Mouse (Mus musculus): Measurements from ENCODE around the gene Rassf8. TPM values are rescaled to one million over a fixed set of nuclear protein-coding genes. Genes with fewer than 3 reads are reported as not detected.

The Rassf8 gene
- polyA plus RNA-seq, 1 experiment = 6.3 TPM

GRCm38 (mm10) chr6:145769855-145770254 lies 23.3 kb downstream of the Rassf8 start:
- Histone ChIP-seq H3K4me2 (ENCODE audit: low read depth) (no peak overlapping the region), H3ac (ENCODE audit: control insufficient read depth, insufficient read length) (no peak overlapping the region), H3K27me3 (ENCODE audit: control insufficient read depth, insufficient read depth, insufficient read length) (no peaks in the 10 kb centered on the region), H3K79me2 (ENCODE audit: control insufficient read depth, insufficient read depth) (peaks cover 10% of the 10 kb centered on the region), H3K4me3 (no peak overlapping the region), H3K36me3 (ENCODE audit: control insufficient read depth, insufficient read depth) (no peaks in the 10 kb centered on the region)
- TF ChIP-seq USF1 (IDR thresholded peaks at IDR 0.05; ENCODE audit: low read depth) (no peak), POLR2AphosphoS2 (IDR thresholded peaks at IDR 0.05; ENCODE audit: insufficient read length, low read depth) (no peak), MAX (IDR thresholded peaks at IDR 0.05; ENCODE audit: low read depth) (no peak), MYOG (IDR thresholded peaks at IDR 0.05; ENCODE audit: control insufficient read depth in 1 of 3, insufficient read depth in 1 of 3, insufficient read length in 2 of 3, low read depth in 2 of 3) (no peak), TCF3 (IDR thresholded peaks at IDR 0.05; ENCODE audit: insufficient read length, low read depth) (no peak), TCF12 (IDR thresholded peaks at IDR 0.05; ENCODE audit: insufficient read depth, poor library complexity, severe bottlenecking) (no peak), POLR2A (IDR thresholded peaks at IDR 0.05; ENCODE audit: insufficient read length, low read depth) (no peak), E2F4 (IDR thresholded peaks at IDR 0.05; ENCODE audit: insufficient read depth) (no peak), MYOD1 (IDR thresholded peaks at IDR 0.05; ENCODE audit: control insufficient read depth in 1 of 3, insufficient read length in 2 of 3, low read depth in 2 of 3) (no peak), REST (IDR thresholded peaks at IDR 0.05; ENCODE audit: insufficient read depth, insufficient read length) (no peak), SRF (IDR thresholded peaks at IDR 0.05; ENCODE audit: control insufficient read depth, insufficient read length, low read depth) (no peak), CEBPB (IDR thresholded peaks at IDR 0.05; ENCODE audit: insufficient read depth, poor library complexity, severe bottlenecking) (no peak)

GRCm38 (mm10) chr6:145770272-145771000 lies 23.9 kb downstream of the Rassf8 start:
- H3K27me3 ChIP-seq (ENCODE audit: control insufficient read depth, insufficient read depth, insufficient read length) = no peaks in the 10 kb centered on the region
- H3K4me3 ChIP-seq = no peak overlapping the region
- no peaks in the 10 kb centered on the region for H3K36me3 ChIP-seq (ENCODE audit: control insufficient read depth, insufficient read depth)
- TF ChIP-seq USF1 (IDR thresholded peaks at IDR 0.05; ENCODE audit: low read depth) = no peak
- no peak for TF ChIP-seq MYOG (IDR thresholded peaks at IDR 0.05; ENCODE audit: control insufficient read depth in 1 of 3, insufficient read depth in 1 of 3, insufficient read length in 2 of 3, low read depth in 2 of 3)
- no peak for TF ChIP-seq TCF12 (IDR thresholded peaks at IDR 0.05; ENCODE audit: insufficient read depth, poor library complexity, severe bottlenecking)
- no peak for TF ChIP-seq SRF (IDR thresholded peaks at IDR 0.05; ENCODE audit: control insufficient read depth, insufficient read length, low read depth)
- no peak for TF ChIP-seq MYOD1 (IDR thresholded peaks at IDR 0.05; ENCODE audit: control insufficient read depth in 1 of 3, insufficient read length in 2 of 3, low read depth in 2 of 3)
- TF ChIP-seq TCF3 (IDR thresholded peaks at IDR 0.05; ENCODE audit: insufficient read length, low read depth) = no peak
- no peak for TF ChIP-seq E2F4 (IDR thresholded peaks at IDR 0.05; ENCODE audit: insufficient read depth)
- TF ChIP-seq POLR2AphosphoS2 (IDR thresholded peaks at IDR 0.05; ENCODE audit: insufficient read length, low read depth) = no peak
- no peak for TF ChIP-seq POLR2A (IDR thresholded peaks at IDR 0.05; ENCODE audit: insufficient read length, low read depth)
- TF ChIP-seq CEBPB (IDR thresholded peaks at IDR 0.05; ENCODE audit: insufficient read depth, poor library complexity, severe bottlenecking) = no peak
- TF ChIP-seq MAX (IDR thresholded peaks at IDR 0.05; ENCODE audit: low read depth) = no peak
- TF ChIP-seq REST (IDR thresholded peaks at IDR 0.05; ENCODE audit: insufficient read depth, insufficient read length) = no peak
- H3K79me2 ChIP-seq (ENCODE audit: control insufficient read depth, insufficient read depth) = peaks cover 10% of the 10 kb centered on the region
- H3ac ChIP-seq (ENCODE audit: control insufficient read depth, insufficient read length) = no peak overlapping the region
- H3K4me2 ChIP-seq (ENCODE audit: low read depth) = no peak overlapping the region

GRCm38 (mm10) chr6:145774436-145774835 lies 27.9 kb downstream of the Rassf8 start:
- Histone ChIP-seq H3K27me3 (ENCODE audit: control insufficient read depth, insufficient read depth, insufficient read length) (no peaks in the 10 kb centered on the region), H3ac (ENCODE audit: control insufficient read depth, insufficient read length) (no peak overlapping the region), H3K79me2 (ENCODE audit: control insufficient read depth, insufficient read depth) (no peaks in the 10 kb centered on the region), H3K36me3 (ENCODE audit: control insufficient read depth, insufficient read depth) (no peaks in the 10 kb centered on the region), H3K4me2 (ENCODE audit: low read depth) (no peak overlapping the region), H3K4me3 (no peak overlapping the region)
- TF ChIP-seq MYOG (IDR thresholded peaks at IDR 0.05; ENCODE audit: control insufficient read depth in 1 of 3, insufficient read depth in 1 of 3, insufficient read length in 2 of 3, low read depth in 2 of 3) (no peak), MYOD1 (IDR thresholded peaks at IDR 0.05; ENCODE audit: control insufficient read depth in 1 of 3, insufficient read length in 2 of 3, low read depth in 2 of 3) (no peak), POLR2A (IDR thresholded peaks at IDR 0.05; ENCODE audit: insufficient read length, low read depth) (no peak), E2F4 (IDR thresholded peaks at IDR 0.05; ENCODE audit: insufficient read depth) (no peak), MAX (IDR thresholded peaks at IDR 0.05; ENCODE audit: low read depth) (no peak), USF1 (IDR thresholded peaks at IDR 0.05; ENCODE audit: low read depth) (no peak), SRF (IDR thresholded peaks at IDR 0.05; ENCODE audit: control insufficient read depth, insufficient read length, low read depth) (no peak), REST (IDR thresholded peaks at IDR 0.05; ENCODE audit: insufficient read depth, insufficient read length) (no peak), TCF3 (IDR thresholded peaks at IDR 0.05; ENCODE audit: insufficient read length, low read depth) (no peak), POLR2AphosphoS2 (IDR thresholded peaks at IDR 0.05; ENCODE audit: insufficient read length, low read depth) (no peak)

GRCm38 (mm10) chr6:145776241-145776640 lies 29.7 kb downstream of the Rassf8 start:
- Histone ChIP-seq H3K4me2 (ENCODE audit: low read depth) (no peak overlapping the region), H3K27me3 (ENCODE audit: control insufficient read depth, insufficient read depth, insufficient read length) (no peaks in the 10 kb centered on the region), H3K36me3 (ENCODE audit: control insufficient read depth, insufficient read depth) (no peaks in the 10 kb centered on the region), H3K79me2 (ENCODE audit: control insufficient read depth, insufficient read depth) (no peaks in the 10 kb centered on the region), H3K4me3 (no peak overlapping the region), H3ac (ENCODE audit: control insufficient read depth, insufficient read length) (no peak overlapping the region)
- TF ChIP-seq POLR2AphosphoS2 (IDR thresholded peaks at IDR 0.05; ENCODE audit: insufficient read length, low read depth) (no peak), USF1 (IDR thresholded peaks at IDR 0.05; ENCODE audit: low read depth) (no peak), TCF3 (IDR thresholded peaks at IDR 0.05; ENCODE audit: insufficient read length, low read depth) (no peak), SRF (IDR thresholded peaks at IDR 0.05; ENCODE audit: control insufficient read depth, insufficient read length, low read depth) (no peak)

Data from myocyte (in vitro differentiated cells).